Mouse (Mus musculus): ENCODE results near the gene Gm382. TPM values are rescaled to one million over a fixed set of nuclear protein-coding genes. Genes with fewer than 3 reads are reported as not detected.

Gene Gm382
- polyA plus RNA-seq (2014; fragmentation: Illumina TruSeq; extraction: RNeasy Lipid Tissue Mini Kit (QIAGEN cat#74804); ENCODE audit: low read depth, low replicate concordance), result not detected

GRCm38 (mm10) chrX:127039672-127040071 lies at the start of gene Gm382:
Gm382 (plus strand) TSS chrX:127039972.

Other genes with a start within 250 kb of the Gm382 start
- gene 4932411N23Rik, start 224.1 kb upstream of the Gm382 start, polyA plus RNA-seq (2014; fragmentation: Illumina TruSeq; extraction: RNeasy Lipid Tissue Mini Kit (QIAGEN cat#74804); ENCODE audit: low read depth, low replicate concordance), result not detected

Measured in sigmoid colon, adult 10 weeks (tissue).